Mouse (Mus musculus) pancreas, adult 10 weeks (tissue): ENCODE measurements around the gene Spaca5. TPM values are rescaled to one million over a fixed set of nuclear protein-coding genes. Genes with fewer than 3 reads are reported as not detected.

Source experiments
- polyA plus RNA-seq: library from polyadenylated mRNA; stranded (reverse); fragments of 350-450 nt; fragmentation: Illumina TruSeq; extraction: RNeasy Lipid Tissue Mini Kit (QIAGEN cat#74804); gene quantifications from one replicate; pipeline ENCODE4 v1.2.3, GENCODE M21; 2015; ENCODE audit warnings: low read depth, low replicate concordance; ENCODE audit not compliant: insufficient read depth

Spaca5 gene
- not detected for polyA plus RNA-seq

GRCm38 (mm10) chrX:21068106-21068505, at the start of gene Spaca5:
Gene Spaca5, plus strand, starts transcription at chrX:21068406.

DNA sequence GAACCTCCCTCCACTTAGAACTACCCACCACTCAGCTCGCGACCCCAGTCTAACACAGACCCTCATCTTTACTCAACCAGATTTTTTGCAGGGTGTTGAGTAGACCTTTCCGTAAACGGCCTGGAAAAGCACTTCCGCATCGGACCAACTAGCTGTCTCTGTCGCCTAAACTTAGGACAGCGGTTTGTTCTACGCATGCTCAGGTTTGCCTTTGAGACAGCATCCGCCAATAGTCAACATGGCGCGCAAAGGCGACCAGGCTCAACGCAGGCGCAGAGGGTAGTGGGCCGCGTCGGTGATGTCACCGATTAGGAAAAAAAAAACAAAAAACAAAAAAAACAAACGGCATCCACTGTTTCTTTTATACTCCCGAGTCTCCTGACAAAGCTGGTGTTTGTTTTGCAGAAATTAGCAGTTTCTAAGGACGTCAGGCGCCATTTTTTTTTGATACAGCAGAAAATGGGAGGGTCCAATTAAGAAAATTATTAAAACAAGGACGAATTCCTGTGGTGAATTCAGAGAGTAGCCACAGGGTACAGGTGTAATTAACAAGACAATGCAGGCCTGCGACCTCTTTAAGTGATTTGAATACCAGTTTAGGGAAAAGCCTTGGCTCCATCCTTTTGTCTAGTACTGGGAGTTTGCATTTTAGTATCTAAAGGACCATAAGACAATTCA, 6.2 kb upstream of the Spaca5 start, which contains the start of gene Zfp182:
TSS of gene Zfp182 (minus strand) at position 451 of the 678 bp plus-strand sequence.

GRCm38 (mm10) chrX:21088983-21089866, 21.0 kb downstream of the Spaca5 start, which contains the start of gene Zfp300:
Gene Zfp300, minus strand, starts transcription at chrX:21089527.

DNA sequence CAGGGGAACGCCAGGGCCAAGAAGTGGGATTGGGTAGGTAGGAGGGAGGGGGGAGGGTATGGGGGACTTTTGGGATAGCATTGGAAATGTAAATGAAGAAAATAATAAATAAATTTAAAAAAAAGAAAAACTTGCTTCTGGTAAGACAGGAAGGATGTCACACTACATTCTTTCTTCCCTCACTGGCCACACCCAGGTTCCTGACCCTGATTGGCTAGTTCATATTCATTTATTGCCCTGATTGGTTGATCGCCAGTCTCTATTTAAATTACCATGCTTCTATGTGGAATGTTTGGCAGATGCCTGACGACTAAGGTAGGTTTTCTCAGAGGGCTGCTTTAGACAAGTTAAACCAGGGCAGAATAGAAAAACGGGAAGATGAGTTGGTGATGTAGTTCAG, 47.3 kb downstream of the Spaca5 start, which contains the start of gene Ssxa1:
TSS of gene Ssxa1 (plus strand) at position 301 of the 400 bp plus-strand sequence.

Other genes starting within 250 kb of the Spaca5 start
- gene Timp1, start 198.2 kb upstream of the Spaca5 start, polyA plus RNA-seq = 1.4 TPM
- gene Syn1, start 147.4 kb upstream of the Spaca5 start, polyA plus RNA-seq = 1.3 TPM
- 13.7 TPM for gene Cfp, start 136.9 kb upstream of the Spaca5 start, polyA plus RNA-seq
- gene Elk1, start 117.8 kb upstream of the Spaca5 start, polyA plus RNA-seq = 2.1 TPM
- gene Uxt, start 106.4 kb upstream of the Spaca5 start, polyA plus RNA-seq = 6.8 TPM
- 3.5 TPM for gene Zfp182, start 6.1 kb upstream of the Spaca5 start, polyA plus RNA-seq
- gene Zfp300, start 21.1 kb downstream of the Spaca5 start, polyA plus RNA-seq = 0.28 TPM
- not detected for gene Ssxa1, start 47.4 kb downstream of the Spaca5 start, polyA plus RNA-seq
- gene Gm21876, start 107.2 kb downstream of the Spaca5 start, polyA plus RNA-seq = not detected